Mouse (Mus musculus) embryonic facial prominence, embryonic 14.5 days (tissue): Measurements from ENCODE around the gene Tom1l1. TPM values are rescaled to one million over a fixed set of nuclear protein-coding genes. Genes with fewer than 3 reads are reported as not detected.

Experiments used
- ATAC-seq: fragments of 200-750 bp; cut with Nextera tagmentation; 2 replicates; pipeline ENCODE4 v1.8.0; 2017; ENCODE audit warnings: low read depth, moderate number of reproducible peaks, moderate TSS enrichment
- DNase-seq: peaks from one replicate; pipeline ENCODE4 v3.0.0-alpha.2; 2015; ENCODE audit warnings: low spot score
- H3K27ac ChIP-seq: fragments of 300-500 bp; sonication (generic); replicated peaks from 2 replicates; pipeline ENCODE4 v1.5.1; 2014; ENCODE audit warnings: low read depth, mild to moderate bottlenecking, low read length, moderate library complexity
- H3K27me3 ChIP-seq: fragments of 300-500 bp; sonication (generic); replicated peaks from 2 replicates; pipeline ENCODE4 v1.6.1; 2014; ENCODE audit warnings: low read length; ENCODE audit not compliant: control insufficient read depth, insufficient read depth
- H3K36me3 ChIP-seq: fragments of 300-500 bp; sonication (generic); 2 replicates; pipeline ENCODE4 v1.6.1; 2014; ENCODE audit warnings: low read length, mixed read lengths; ENCODE audit not compliant: control insufficient read depth, insufficient read depth
- H3K4me1 ChIP-seq: fragments of 300-500 bp; sonication (generic); 2 replicates; pipeline ENCODE4 v1.6.1; 2014; ENCODE audit warnings: antibody characterized with exemption, low read length; ENCODE audit not compliant: control insufficient read depth, insufficient read depth
- H3K4me2 ChIP-seq: fragments of 300-500 bp; sonication (generic); 2 replicates; pipeline ENCODE4 v1.6.1; 2014; ENCODE audit warnings: low read depth, mild to moderate bottlenecking, low read length, moderate library complexity, mixed read lengths
- H3K4me3 ChIP-seq: fragments of 300-500 bp; sonication (generic); 2 replicates; pipeline ENCODE4 v1.5.1; 2014; ENCODE audit warnings: low read depth, mild to moderate bottlenecking, low read length
- H3K9ac ChIP-seq: fragments of 300-500 bp; sonication (generic); 2 replicates; pipeline ENCODE4 v1.6.1; 2014; ENCODE audit warnings: low read depth, mild to moderate bottlenecking, low read length, moderate library complexity, mixed read lengths
- H3K9me3 ChIP-seq: fragments of 300-500 bp; sonication (generic); 2 replicates; pipeline ENCODE4 v1.6.1; 2016; ENCODE audit warnings: low read length; ENCODE audit not compliant: control insufficient read depth
- WGBS: fragments of 180-500 bp; shearing (Covaris S2); extraction: QIAGEN DNeasy Blood & Tissue Kit; methylation state at CpG from one replicate; pipeline ENCODE4 v1.1.7; 2014; 5-methylcytosine and 5-hydroxymethylcytosine counted together
- polyA plus RNA-seq: library from polyadenylated mRNA; unstranded; fragments of >200 nt; fragmentation: Nextera tagmentation; extraction: Ambion mirVana; gene quantifications from 2 replicates; pipeline ENCODE4 v1.2.1, GENCODE M21; 2014

Tom1l1 gene
- polyA plus RNA-seq, 1 experiment from 2014 or later = 28.8 TPM

GRCm38 (mm10) chr11:90697480-90698240, 9.5 kb upstream of the Tom1l1 start:
- Histone ChIP-seq H3K4me1 (no peaks in the 10 kb centered on the region), H3K27me3 (no peaks in the 10 kb centered on the region), H3K9ac (no peak overlapping the region), H3K27ac (no peak overlapping the region), H3K4me3 (no peak overlapping the region), H3K9me3 (no peaks in the 10 kb centered on the region), H3K36me3 (no peaks in the 10 kb centered on the region), H3K4me2 (peak overlapping the region; percentile 39; the same call in 1 of the 2 replicates)
- DNase-seq (peak; percentile 94), ATAC-seq (peak; percentile 80)
- WGBS = 20% methylated on average over 10 of the region's 10 CpGs

- Histone ChIP-seq H3K27me3 (no peaks in the 10 kb centered on the region), H3K9ac (no peak overlapping the region), H3K4me1 (no peaks in the 10 kb centered on the region), H3K9me3 (no peaks in the 10 kb centered on the region), H3K36me3 (no peaks in the 10 kb centered on the region), H3K4me3 (no peak overlapping the region), H3K4me2 (no peak overlapping the region), H3K27ac (no peak overlapping the region)
- 56% methylated on average over 9 of the region's 9 CpGs for WGBS
- no peak for DNase-seq
- no peak for ATAC-seq
These were observed 7.6 kb upstream of the Tom1l1 start for GRCm38 (mm10) chr11:90695811-90696210.

GRCm38 (mm10) chr11:90694206-90694605, 6.0 kb upstream of the Tom1l1 start:
- Histone ChIP-seq H3K9ac (no peak overlapping the region), H3K9me3 (no peaks in the 10 kb centered on the region), H3K4me2 (no peak overlapping the region), H3K4me1 (no peaks in the 10 kb centered on the region), H3K27me3 (no peaks in the 10 kb centered on the region), H3K27ac (no peak overlapping the region), H3K4me3 (no peak overlapping the region), H3K36me3 (no peaks in the 10 kb centered on the region)
- no peak for ATAC-seq
- DNase-seq = no peak
- 66% methylated on average over 4 of the region's 4 CpGs for WGBS

GRCm38 (mm10) chr11:90690361-90690760, 2.2 kb upstream of the Tom1l1 start:
- Histone ChIP-seq H3K27me3 (no peaks in the 10 kb centered on the region), H3K36me3 (no peaks in the 10 kb centered on the region), H3K9me3 (no peaks in the 10 kb centered on the region), H3K4me3 (no peak overlapping the region), H3K4me1 (peaks cover 11% of the 10 kb centered on the region), H3K9ac (no peak overlapping the region), H3K27ac (no peak overlapping the region), H3K4me2 (no peak overlapping the region)
- peak; percentile 20 for DNase-seq
- ATAC-seq = no peak
- 47% methylated on average over 6 of the region's 6 CpGs for WGBS

GRCm38 (mm10) chr11:90687040-90687439, 1.1 kb downstream of the Tom1l1 start:
- H3K4me1 ChIP-seq = peaks cover 11% of the 10 kb centered on the region
- WGBS = under 1% methylated on average over 17 of the region's 17 CpGs

GRCm38 (mm10) chr11:90686287-90687025, 1.7 kb downstream of the Tom1l1 start:
- DNase-seq (peak; percentile 65), ATAC-seq (peak; percentile 11; the same call in 1 of the 2 replicates)
- Histone ChIP-seq H3K4me2 (peak overlapping the region; percentile 92), H3K9ac (peak overlapping the region; percentile 69), H3K4me1 (peaks cover 11% of the 10 kb centered on the region), H3K27ac (no peak overlapping the region), H3K36me3 (0 out of 2 replicates have a peak, but pooled peaks cover 7% of the 10 kb centered on the region), H3K4me3 (peak overlapping the region; percentile 71), H3K27me3 (no peaks in the 10 kb centered on the region), H3K9me3 (no peaks in the 10 kb centered on the region)
- 69% methylated on average over 13 of the region's 13 CpGs for WGBS

More at GRCm38 (mm10) chr11:90687040-90687439, 1.1 kb downstream of the Tom1l1 start:
- peak; percentile 44 for ATAC-seq
- Histone ChIP-seq H3K4me3 (peak overlapping the region; percentile 71), H3K27ac (no peak overlapping the region; the same call in 1 of the 2 replicates), H3K27me3 (no peaks in the 10 kb centered on the region), H3K36me3 (0 out of 2 replicates have a peak, but pooled peaks cover 7% of the 10 kb centered on the region), H3K4me2 (peak overlapping the region; percentile 92), H3K9me3 (no peaks in the 10 kb centered on the region), H3K9ac (peak overlapping the region; percentile 69)
- peak; percentile 9 for DNase-seq

GRCm38 (mm10) chr11:90685196-90685595, 3.0 kb downstream of the Tom1l1 start:
- no peak overlapping the region for H3K4me2 ChIP-seq
- no peak for ATAC-seq
- H3K27ac ChIP-seq = no peak overlapping the region
- H3K9ac ChIP-seq = no peak overlapping the region
- H3K27me3 ChIP-seq = no peaks in the 10 kb centered on the region
- H3K4me3 ChIP-seq = no peak overlapping the region
- no peak for DNase-seq
- 60% methylated on average over 6 of the region's 6 CpGs for WGBS
- peaks cover 13% of the 10 kb centered on the region; the same call in 1 of the 2 replicates for H3K36me3 ChIP-seq
- H3K4me1 ChIP-seq = peaks cover 11% of the 10 kb centered on the region
- H3K9me3 ChIP-seq = no peaks in the 10 kb centered on the region

- Histone ChIP-seq H3K9ac (no peak overlapping the region), H3K27me3 (no peaks in the 10 kb centered on the region), H3K4me1 (peaks cover 11% of the 10 kb centered on the region), H3K9me3 (no peaks in the 10 kb centered on the region), H3K36me3 (peaks cover 13% of the 10 kb centered on the region; the same call in 1 of the 2 replicates), H3K4me2 (no peak overlapping the region), H3K27ac (no peak overlapping the region), H3K4me3 (no peak overlapping the region)
- 36% methylated on average over 6 of the region's 6 CpGs for WGBS
- no peak for ATAC-seq
- no peak for DNase-seq
These were observed 3.4 kb downstream of the Tom1l1 start for GRCm38 (mm10) chr11:90684765-90685164.
